Mouse (Mus musculus): ENCODE results near the gene Bst1.

- TF ChIP-seq GATA1 (IDR thresholded peaks at IDR 0.05; ENCODE audit: low read length) (no peak), TAL1 (IDR thresholded peaks at IDR 0.05; ENCODE audit: low read length) (no peak)
Measured at GRCm38 (mm10) chr5:43786607-43787006, 32.1 kb upstream of the Bst1 start.
